Mouse (Mus musculus): ENCODE results near the gene Ptgfr.

- TF ChIP-seq GATA1 (IDR thresholded peaks at IDR 0.05; ENCODE audit: borderline replicate concordance, low read length) (no peak), FLI1 (IDR thresholded peaks at IDR 0.05; ENCODE audit: low read length) (no peak)
These were observed 979 bp downstream of the Ptgfr start for GRCm38 (mm10) chr3:151836451-151836850.

Measured in megakaryocyte, embryonic 14.5 days (primary cell).